Mouse (Mus musculus) c-Kit-positive CD71-positive TER-119-negative erythroid progenitor cells, embryonic 14.5 days (primary cell): ENCODE data around the gene Prph.
"Not testable (repeated sequence)": the region's sequence is repeated elsewhere in the genome, so short reads cannot be mapped to it uniquely, and the experiment has no call there.

Experiments used
- DNase-seq: peaks from one replicate; pipeline ENCODE4 v3.0.0-alpha.2; 2013; ENCODE audit warnings: low read depth

Prph gene

DNA sequence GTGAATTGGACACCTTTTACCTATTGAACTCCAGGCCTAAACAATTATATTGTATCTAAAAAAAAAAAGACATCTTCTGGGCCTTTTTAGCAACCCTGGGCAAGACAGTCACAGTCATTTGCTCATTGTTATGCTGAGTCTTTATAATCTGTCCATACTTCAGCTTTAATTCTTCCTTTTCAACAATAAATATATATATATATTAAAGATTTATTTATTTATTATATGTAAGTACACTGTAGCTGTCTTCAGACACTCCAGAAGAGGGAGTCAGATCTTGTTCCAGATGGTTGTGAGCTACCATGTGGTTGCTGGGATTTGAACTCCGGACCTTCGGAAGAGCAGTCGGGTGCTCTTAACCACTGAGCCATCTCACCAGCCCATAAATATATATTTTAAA lies 21.0 kb downstream of the Prph start:
- DNase-seq: not testable (repeated sequence)

DNA sequence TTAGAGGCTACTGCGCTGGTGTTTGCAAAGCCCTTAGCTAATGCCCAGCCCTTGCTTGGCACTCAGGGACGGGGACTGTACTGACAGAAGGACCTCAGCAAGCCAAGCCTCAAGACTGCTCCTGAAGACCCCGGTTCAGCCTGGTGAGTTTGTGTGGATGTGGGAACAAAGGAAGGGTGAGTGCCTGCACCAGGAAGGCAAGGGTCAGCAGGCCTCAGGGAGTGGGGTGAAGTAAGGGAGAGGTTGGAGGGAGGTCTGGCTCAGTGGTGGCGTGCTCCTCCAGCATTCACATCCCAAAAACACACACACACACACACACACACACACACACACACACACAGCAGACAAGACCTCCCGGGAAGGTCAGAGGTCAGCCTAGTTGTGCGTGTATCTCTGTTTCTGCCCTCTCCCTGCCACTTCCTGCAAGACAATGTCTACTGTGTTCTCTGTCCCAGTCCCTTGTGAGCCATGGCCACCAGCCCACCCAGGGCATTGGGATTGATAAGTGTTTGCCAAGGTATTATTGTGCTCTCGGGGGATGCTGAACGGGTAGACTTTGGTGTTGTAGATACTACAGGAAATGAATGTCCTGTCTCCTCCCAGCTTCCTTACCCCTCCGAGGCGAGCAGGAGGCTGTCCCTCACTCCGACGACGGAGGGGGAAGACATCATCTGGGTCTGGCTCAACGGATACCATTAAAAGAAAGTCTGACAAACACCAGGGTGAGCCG lies 23.4 kb downstream of the Prph start:
- no peak for DNase-seq

DNA sequence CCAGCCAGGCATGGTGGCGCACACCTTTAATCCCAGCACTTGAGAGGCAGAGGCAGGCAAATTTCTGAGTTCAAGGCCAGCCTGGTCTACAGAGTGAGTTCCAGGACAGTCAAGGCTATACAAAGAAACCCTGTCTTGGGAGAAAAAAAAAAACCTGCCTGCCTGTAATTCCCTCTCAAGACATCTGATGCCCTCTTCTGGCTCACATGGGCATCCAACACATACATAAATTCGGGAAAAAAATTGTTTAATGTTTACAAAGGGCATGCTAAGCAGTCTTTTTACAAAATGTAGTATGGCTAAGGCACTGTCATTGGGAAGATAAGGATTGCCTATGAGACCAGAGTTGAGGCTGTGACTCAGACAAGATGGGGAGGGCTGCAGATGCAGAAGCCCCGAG lies 24.8 kb downstream of the Prph start:
- DNase-seq: no peak

DNA sequence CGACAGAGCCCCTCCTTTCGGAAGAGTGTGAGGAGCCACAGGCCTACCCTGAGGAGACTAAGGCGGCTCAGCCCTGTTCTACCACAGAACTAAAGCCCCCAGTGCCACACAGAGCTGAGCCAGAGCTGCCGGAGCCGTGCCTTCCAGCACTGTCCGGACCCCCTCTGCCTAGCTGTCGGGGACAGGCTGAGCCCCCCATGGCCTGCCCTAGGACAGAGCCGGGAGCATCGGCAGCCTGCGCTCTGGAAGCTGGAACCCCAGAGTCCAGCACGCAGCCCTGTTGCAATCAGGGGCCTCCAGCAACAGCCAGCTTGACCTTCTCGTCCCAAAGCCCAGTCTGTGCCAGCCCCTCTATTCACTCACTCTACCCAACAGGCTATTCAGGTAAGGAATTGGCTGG lies 27.3 kb downstream of the Prph start:
- no peak for DNase-seq

DNA sequence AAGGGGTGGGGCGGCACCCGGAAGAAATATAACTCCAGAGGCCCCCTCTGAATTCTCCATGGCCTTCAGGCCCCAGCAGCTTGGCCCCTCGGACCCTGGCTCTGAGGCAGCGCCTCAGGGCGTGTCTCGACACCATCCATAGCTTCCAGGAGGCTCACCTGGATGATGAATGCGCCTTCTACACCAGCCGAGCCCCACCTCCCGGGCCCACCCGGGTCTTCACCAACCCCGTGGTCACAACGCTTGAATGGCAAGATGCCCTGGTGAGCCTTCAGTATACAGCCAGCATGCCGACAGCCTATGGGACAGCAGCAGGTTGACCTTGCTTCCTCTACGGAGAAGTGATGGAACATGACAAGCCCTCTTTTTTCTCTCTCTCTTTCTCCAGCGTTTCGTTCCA lies 27.9 kb downstream of the Prph start:
- no peak for DNase-seq

DNA sequence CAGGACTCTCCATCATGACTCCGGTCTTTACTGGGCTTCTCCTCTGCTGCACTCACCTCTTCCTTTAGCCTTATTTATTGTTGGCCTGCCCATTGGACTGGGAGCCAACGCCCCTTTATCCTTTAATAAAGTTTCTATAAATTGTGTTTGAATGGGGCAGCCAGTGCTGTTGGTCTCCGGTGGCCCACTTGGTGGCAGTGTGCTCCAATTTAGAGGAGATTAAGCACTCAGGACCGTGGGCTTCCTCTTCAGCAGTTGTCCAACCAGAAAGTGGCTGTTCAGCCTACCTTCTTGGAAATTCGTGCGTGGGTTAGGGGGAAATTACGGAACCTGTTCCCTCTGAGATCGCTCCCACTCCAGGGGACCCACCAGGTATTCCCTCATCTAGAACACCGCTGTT lies 28.3 kb downstream of the Prph start:
- peak; percentile 34 for DNase-seq

DNA sequence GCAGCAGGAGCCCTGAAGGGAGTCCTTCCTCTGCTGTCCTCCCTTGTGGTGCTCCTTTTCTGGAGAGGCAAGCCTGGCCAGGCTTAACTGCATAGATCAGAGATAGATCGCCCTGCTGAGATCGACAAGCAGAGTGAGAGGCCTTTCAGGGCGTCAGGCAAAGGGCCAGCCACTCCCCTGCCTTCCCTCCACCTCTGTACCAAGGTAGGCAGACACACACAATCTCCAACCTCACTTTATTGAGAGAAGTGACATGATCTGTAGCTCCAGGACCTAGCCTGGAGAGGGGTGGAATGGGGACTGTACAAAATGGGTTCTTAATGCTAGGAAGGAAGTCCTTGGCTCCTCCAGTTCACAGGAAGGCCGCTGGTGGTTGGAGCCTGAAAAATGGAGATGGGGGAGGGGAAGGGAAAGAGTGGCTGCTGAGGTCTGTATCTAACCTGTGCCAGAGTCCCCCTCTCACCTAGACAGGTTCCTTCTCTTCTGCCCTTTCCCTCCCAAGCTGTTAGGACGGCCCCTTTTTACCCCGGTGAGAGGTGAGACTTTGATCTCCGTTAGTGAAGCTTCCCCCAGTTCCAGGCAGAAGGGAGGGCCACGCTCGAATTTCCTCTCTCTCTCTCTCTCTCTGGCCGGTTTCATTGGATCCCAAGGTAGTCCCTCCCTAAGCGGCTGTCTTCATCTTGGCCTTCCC lies 29.0 kb downstream of the Prph start:
- DNase-seq: no peak

DNA sequence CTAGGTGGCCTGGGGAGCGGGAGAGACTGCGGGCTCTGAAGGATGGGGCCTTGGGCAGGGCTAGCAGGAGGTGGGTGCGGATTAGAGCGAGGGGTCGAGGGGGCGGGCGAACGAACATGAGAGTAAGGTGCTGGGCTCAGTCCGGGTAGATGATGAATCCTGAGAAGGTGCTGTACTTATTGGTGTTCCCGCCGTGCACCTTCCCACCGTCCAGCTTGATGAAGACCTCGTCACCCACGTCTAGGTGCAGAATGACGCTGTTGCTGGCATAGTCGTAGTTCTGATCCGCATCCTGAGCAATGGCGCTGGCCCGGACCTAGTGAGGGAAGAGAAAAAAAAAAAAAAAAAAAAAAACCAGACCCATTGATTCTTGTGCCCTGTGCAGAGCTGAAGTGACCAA lies 29.6 kb downstream of the Prph start:
- DNase-seq: no peak

DNA sequence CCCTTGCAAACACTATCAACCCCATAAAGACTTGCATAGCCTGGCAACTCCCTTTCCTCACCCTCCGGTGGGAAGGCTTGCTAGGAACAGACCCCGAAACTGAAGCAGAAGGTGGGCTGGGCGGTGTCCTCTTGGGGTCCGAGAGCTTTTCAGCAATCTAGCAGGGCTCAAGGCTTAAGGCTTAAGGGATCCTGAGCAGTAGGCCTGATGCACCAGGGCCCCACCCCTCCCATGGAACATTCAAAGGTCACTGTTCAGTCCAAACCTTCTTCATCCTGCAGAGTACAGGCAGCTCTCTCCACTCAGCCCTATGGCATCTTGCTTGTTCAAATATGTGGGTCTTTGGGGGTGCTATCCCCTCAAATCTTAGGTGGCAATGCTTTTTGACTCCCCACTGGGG lies 31.0 kb downstream of the Prph start:
- DNase-seq: no peak

DNA sequence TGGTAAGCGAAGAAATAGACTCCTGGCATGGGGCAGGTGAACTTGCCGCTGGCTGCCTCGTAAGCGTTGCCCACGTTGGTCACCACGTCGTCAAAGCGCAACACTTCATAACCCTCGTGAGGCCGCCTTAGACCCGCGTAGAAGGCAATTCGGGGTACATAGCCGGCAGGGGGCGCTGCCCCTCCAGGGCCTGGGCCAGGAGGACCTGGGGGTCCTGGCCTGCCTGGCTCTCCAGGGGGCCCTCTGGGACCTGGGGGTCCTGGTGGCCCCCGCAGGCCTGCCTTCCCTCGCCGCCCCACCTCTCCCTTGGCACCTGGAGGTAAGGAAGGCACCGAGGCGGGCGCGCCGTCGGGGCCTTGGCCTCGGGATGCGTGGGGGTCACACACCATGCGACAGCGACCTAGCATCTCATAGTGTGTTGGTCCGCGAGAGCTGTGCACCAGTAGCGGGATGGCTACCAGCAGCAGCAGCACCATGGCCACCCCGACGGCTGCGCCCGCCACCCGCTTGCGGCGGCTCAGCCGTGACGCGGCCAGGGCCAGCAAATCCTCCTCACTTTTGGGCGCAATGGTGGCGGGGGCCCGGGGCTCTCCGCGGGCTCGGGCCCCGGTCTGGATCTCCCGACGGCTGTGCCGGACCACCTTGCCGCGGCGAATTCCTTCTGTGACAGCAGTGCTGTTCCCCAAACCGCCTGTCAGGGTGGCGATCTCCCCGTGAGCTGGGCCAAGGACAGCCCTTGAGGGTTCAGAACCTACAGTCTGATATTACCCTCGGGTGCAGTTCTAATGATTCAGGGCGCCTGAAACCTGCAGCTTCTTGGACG lies 32.5 kb downstream of the Prph start, which contains the start of gene C1ql4:
Gene C1ql4 (minus strand): TSS at position 565 of the 823 bp plus-strand sequence.
- DNase-seq: no peak

DNA sequence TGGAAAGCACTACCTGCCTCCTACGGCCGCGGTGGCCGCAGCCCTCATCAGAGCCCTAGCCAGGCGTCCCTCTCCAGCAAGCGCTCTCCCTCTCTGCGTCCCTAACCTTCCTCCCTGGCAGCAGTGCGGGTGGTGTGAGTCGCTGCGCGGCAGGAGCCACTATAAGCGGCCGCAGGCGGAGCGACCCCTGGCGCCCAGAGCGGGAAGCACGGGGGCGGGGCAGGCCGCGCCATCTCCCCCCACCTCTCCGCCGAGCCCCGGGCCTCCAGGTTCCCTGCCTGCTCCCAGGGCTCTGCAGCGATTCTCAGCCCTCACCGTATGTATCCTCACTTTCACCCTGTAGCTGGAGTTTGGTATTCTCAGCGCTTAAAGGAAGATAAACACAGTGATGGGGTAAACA lies 33.3 kb downstream of the Prph start:
- peak; percentile 54 for DNase-seq

DNA sequence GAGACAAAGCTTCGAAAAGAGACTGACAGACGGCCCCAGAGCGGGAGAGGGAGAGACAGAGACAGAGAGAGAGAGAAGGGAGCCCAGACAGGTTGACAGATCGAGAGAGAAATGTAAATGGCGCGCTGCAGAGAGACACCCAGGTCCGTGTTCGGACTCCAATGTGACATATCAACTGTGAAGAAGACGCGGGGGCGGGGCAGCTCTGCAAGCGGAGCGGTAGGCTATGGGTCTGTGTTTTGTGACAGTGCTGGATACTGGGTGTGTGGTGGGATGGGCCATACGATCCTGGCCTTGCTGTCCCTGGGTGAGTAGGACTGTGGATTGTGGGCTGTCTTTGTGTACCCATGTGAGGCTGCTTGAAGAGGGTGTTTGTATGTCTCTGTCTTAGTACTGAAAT lies 34.1 kb downstream of the Prph start:
- DNase-seq: no peak

DNA sequence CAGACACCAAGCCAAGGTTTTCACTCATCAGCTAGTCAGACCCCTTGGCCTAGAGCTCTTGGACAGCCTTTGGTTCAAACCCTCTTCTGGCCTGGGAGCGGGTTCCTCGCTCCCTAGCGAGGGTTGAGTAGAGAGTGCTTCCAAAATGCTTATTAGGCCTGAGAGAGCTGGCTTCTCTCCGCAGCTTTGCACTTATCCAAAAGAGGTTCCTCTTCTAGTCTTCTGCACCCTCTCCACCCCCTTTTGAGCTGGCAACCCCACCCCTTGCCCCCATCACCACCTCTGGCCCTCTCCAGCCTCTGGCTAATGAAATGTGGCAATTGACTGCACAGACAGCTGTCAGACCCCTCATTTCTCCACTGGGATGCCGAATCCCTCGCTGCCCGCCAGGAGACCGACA lies 37.9 kb downstream of the Prph start, which contains the start of gene Dnajc22:
Gene Dnajc22 (plus strand): TSS at position 301 of the 400 bp plus-strand sequence.
- no peak for DNase-seq

DNA sequence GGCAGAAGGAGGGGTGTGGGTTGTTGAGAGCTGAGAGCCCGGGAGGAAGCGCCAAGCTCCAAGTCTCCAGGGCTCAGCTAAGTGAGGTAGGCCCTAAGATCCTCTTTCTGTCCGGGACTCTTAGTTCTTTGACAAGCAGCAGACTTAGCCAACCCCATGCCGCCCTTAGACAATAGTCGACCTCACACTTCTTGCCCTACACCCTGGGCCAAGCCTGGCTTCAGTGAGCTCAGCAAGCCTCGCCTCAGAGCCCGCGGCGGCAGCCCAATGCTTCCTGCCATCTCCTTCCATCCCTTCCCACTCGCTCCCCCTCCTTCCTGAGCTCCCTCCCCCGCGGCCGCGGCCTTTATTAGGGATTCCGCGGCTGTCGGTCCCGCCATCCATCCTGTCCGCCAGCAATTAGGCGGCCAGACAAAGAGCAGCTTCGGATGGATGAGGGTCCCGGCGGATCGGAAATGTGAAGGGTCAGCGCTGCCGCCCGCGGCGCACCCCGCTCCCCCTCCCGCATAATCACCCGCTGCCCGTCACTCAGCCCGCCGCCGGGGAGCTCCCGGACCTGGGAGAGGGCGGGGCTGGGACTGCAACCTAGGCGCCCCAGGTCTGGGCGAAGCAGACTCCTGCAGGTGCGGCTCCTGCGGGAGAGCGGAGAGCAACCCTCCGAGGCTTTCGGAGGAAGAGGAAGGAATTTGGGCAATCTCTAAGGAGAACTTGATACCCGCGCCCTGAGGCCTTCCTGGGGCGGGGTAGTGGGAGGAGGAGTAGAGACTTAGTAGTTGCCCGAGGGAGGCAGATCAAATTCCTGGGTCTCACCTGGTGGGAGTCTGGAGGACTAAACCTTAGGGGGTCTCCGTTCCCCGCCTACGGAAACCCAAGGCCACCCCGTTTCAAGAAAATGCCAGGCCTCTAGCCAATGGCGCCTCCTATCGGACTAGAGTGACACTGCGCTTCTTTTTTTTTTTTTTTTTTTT lies 38.6 kb downstream of the Prph start:
- DNase-seq: no peak

DNA sequence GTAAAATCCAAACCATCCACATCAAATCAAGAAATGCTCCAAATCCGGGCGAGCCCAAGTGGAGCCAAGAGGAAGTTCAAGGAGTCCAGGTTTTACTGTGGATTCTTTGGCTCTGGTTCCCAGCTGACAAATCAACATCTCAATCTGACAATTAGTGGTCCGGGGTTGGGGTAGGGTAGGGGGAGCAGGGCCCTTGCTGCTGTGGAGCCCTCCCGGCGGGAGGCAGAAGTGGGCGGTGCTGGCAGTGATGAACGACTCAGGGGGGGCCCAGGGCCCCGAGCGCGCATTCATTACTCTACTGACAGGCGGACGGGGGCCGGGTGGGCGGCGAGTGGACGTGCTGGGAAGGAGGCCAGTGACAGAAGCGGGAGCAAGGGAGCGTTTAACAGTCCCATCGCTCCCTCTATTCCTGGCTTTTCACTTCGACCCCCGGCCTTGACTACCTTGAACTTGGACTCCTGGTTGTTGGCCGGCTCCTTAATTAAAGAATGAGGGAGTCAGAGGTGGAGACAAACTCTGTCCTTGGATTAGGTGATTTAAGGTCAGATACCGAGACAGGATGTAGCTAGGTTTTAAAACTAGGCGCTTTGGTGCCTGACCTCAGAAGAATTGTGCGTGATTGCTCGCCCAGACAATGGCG lies 39.8 kb downstream of the Prph start:
- DNase-seq: no peak

DNA sequence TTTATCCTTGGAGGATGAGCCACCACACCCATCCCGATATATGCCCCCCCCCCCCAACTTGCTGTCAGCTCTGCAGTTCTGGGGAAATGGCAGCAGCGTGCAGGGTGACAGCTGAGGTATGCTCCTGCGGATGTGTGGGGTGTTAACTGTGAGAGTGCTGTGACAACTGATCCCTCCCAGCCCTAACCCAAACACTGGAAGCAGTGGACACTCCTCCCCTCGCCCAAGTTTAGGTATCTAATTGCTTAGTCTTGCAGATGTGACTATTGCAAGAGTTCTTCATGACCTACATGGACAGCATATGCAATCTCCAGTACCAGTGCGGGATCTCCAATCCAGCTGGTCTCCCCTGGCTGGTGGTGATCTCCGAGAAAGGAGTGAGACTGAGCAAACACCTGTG lies 40.4 kb downstream of the Prph start:
- no peak for DNase-seq

DNA sequence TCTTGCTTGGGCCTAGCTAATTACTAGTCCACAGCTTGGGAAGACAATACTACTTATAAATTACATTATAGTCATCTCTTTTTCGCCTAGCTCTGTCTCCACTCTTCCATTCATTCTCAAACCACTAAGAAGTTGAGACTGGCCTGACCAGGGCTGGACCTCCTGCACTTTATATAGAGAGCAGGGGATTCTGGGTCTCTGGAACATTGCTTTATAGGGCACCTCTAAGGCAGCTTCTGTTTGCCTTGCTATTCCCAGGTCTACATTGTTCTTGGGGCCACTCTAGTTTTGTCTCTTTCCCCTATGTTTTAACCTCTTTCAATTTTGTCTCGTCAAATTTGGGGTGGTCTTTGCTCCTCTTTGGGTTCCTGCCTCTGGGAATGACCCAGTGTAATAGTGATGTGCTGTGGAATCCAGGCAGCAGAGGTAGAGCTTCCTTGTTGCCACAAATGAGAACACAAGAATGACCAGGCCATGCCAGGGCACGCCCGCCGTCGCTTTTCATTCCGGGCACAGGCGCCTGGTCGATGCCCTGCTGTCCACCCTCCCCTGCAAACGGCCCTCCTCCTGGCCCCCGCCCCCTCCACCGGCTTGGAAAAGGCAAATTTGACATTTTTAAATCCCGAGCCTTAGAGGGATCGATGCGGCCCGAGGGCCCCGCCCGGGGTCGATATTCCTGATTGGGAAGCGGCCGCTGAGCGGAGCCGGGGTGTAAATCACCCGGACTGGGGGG lies 41.3 kb downstream of the Prph start:
- no peak for DNase-seq

DNA sequence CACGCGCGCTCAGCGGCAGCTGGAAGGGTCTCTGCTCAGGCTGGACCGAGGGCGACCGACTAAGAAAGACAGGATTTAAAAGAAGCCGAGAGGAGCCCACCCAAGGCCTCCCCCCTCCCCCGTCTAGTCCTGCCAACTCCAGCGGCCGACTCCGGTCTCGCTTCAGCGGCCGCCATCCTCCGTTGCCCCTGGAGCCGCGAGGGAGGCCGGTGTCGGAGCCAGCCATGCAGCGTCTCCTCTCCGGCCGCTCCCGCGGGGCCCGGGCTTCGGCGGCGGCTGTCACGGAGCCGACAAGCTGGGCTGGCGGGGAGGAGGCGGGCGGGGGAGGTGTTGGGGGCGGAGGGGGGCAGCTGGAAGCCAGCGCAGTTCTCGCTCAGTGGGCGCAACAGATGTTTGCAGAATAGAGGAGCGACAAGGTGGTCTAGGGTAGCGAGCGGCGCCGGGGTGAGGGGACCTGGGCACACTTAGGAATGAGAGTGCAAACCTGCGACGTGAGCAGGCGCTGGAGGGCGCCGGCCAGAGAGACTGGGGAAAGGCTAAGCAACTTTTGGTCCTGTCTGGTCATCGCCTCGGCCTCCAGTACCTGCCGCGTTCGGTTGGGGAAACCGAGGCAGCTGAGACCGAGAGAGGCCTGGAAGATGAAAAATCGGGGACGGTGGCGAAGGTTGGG lies 42.0 kb downstream of the Prph start:
- no peak for DNase-seq

DNA sequence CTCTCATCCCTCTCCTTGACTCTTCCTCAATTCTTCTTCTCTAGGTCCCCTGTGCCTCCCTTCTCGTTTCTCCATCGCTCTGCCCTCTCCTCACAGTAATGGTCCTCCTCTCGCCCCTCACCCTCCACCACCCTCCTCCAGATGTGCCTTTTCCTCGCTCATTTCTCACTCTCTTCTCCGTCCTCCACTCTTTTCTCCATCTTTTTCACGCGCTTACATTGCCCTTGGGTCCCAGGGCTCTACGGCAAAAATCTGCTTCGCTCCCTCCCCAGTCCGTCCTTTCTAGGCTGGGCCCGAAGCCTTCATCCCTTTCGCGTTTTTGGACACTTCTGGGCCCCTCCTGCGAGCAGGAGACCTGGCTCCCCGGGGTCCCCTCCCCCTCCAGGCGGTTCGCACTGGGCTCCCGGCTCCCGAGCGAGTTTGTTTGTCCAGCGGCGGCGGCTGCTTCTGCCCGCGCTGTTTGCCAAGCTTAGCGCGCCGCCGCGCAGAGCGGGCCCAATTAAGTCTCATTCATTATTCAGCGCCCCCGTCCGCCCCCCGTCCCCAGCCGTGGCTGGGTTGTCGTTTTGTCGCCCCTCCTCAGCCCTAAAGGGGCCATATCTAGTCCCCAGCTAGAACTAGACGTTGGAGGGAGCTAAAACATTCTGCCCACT lies 43.0 kb downstream of the Prph start:
- DNase-seq: no peak
